Mouse (Mus musculus): Measurements from ENCODE around the gene Sh3gl1. TPM values are rescaled to one million over a fixed set of nuclear protein-coding genes. Genes with fewer than 3 reads are reported as not detected.

Sh3gl1 gene
- polyA plus RNA-seq, 1 experiment from 2014 or later = 101 TPM

DNA sequence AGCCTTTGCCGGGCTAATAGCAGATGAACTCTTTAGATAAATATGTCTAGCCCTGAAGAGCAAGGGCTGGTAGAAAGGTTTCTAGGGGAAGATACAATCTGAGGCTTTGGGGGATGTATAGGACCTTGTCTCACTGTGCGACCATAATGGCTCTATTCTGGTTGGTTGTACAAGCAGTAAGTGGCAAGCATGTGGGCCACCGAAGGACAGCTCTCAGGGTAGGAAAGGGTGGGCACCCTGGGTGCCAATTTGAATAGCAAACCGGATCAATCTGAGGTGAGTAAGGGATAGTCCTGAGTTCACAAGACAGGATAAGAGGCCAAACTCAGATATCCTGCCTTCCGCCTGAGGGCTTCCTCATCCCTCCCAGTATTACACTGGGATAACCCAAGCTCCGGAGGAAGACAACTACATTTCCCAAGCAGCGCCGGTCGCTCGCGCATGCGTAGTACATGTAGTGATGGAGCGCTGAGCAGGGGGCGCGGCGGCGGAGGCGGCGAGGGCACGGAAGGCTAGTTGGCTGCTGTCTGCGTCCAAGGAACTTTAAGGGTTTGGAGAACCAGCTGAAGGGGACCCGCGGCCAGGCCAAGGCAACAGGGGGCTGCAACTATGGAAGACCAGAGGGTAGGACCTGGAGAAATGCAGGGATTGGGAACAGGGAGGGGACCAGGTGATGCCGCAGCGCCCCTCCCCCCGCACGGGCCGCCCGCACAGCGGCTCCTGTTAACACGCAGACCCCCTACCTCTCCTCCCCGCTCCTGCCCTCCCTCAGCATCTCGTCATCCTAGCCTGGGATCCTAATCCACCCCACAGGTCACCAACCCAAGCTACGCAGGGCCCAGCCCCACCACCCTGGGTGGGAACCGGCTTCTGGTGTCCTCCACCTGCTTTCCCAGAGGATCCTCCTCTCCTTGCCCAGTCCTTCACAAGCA is 50.1 kb downstream of the Sh3gl1 start, which contains the start of gene Fsd1:
Gene Fsd1, plus strand, starts transcription at position 480 of the 932 bp plus-strand sequence.
- peak within 1 kb of the TSS; percentile 52 for H3K4me2 ChIP-seq (replicated peaks; ENCODE audit: low read depth)
- WGBS = 9% methylated on average over 29 of the region's 35 CpGs
- DNase-seq (ENCODE audit: low spot score) = peak; percentile 29

DNA sequence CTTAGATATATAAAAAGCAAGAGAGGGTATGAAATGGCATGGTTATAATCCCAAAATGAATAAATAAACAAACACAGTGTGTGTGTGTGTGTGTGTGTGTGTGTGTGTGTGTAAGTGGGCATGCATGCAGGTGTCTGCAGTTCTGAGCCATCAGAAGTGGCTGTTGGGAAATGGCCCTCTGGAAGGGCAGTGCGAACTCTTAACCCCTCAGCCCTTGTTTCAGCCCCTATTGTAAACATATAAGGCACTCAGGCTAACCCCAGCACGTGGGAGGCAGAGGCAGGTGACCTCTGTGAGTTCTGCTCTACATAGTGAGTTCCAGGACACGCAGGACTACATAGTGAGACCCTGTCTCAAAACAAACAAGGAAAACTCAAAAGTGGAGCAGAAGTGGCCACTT is 59.1 kb downstream of the Sh3gl1 start:
- TF ChIP-seq CTCF (IDR thresholded peaks at IDR 0.05; ENCODE audit: low read depth) (no peak), EP300 (optimal IDR thresholded peaks at IDR 0.05) (no peak)
- 37% methylated on average over 3 of the region's 3 CpGs for WGBS

More for the DNA sequence above, 50.1 kb downstream of the Sh3gl1 start, which contains the start of gene Fsd1:
- peak within 1 kb of the TSS; percentile 43; the same call in 1 of the 2 replicates for H3K9ac ChIP-seq (ENCODE audit: low read length)
- H3K4me3 ChIP-seq (ENCODE audit: low read depth, low read length) = peak within 1 kb of the TSS; percentile 30
- no peaks in the 10 kb centered on the region; the same call in 1 of the 2 replicates for H3K27me3 ChIP-seq (ENCODE audit: control insufficient read depth, insufficient read depth, low read length)
- TF ChIP-seq EP300 (optimal IDR thresholded peaks at IDR 0.05) (no peak), CTCF (IDR thresholded peaks at IDR 0.05; ENCODE audit: low read depth) (no peak)
- no peaks in the 10 kb centered on the region for H3K9me3 ChIP-seq (ENCODE audit: control insufficient read depth, low read length)
- no peak within 1 kb of the TSS for H3K27ac ChIP-seq (replicated peaks)
- no peaks in the 10 kb centered on the region for H3K4me1 ChIP-seq (replicated peaks; ENCODE audit: control insufficient read depth, insufficient read depth)
- H3K36me3 ChIP-seq (ENCODE audit: control insufficient read depth, insufficient read depth, low read length) = no peaks in the 10 kb centered on the region
- no peak; the same call in 1 of the 2 replicates for ATAC-seq (ENCODE audit: low FRiP score, low TSS enrichment)

DNA sequence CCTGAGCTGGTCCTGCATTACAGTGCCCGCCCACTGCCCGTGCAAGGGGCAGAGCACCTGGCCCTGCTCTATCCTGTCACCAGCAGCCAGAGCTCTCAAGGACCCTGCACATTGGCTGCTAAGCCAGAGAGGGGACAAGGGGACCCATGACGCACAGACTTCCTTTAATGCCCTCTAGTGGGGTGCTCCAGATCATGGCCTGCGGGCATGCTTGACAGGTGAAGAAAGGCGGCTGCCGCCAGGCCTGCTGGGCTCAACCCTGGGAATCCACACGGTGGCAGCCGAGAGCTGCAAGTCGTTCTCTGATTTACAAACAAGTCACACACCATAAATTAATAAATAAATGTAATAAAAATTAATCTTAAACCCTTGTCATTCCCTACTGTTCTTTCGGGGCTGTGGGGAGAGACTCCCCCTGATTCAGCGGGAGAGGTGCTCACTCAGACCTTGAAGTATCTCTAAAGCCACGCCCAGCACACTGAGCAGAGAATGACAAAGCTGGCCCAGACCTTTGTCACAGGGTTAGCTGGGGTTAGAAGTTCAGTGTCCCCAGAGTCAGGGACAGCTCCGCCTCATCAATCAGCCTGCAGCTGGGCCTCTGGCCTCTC is 60.1 kb downstream of the Sh3gl1 start:
- peak; percentile 90 for DNase-seq (ENCODE audit: low spot score)
- no peaks in the 10 kb centered on the region for H3K27me3 ChIP-seq (ENCODE audit: control insufficient read depth, insufficient read depth, low read length)
- TF ChIP-seq CTCF (IDR thresholded peaks at IDR 0.05; ENCODE audit: low read depth) = peak; percentile 86
- no peak for TF ChIP-seq EP300 (optimal IDR thresholded peaks at IDR 0.05)
- H3K4me3 ChIP-seq (ENCODE audit: low read depth, low read length) = no peak overlapping the region
- WGBS = 13% methylated on average over 13 of the region's 13 CpGs
- H3K9ac ChIP-seq (ENCODE audit: low read length) = no peak overlapping the region
- peak; percentile 85 for ATAC-seq (ENCODE audit: low FRiP score, low TSS enrichment)
- H3K27ac ChIP-seq (replicated peaks) = no peak overlapping the region
- no peaks in the 10 kb centered on the region for H3K9me3 ChIP-seq (ENCODE audit: control insufficient read depth, low read length)
- no peaks in the 10 kb centered on the region for H3K4me1 ChIP-seq (replicated peaks; ENCODE audit: control insufficient read depth, insufficient read depth)
- H3K4me2 ChIP-seq (replicated peaks; ENCODE audit: low read depth) = no peak overlapping the region
- no peaks in the 10 kb centered on the region for H3K36me3 ChIP-seq (ENCODE audit: control insufficient read depth, insufficient read depth, low read length)

More for the DNA sequence above, 59.1 kb downstream of the Sh3gl1 start:
- DNase-seq (ENCODE audit: low spot score) (no peak), ATAC-seq (ENCODE audit: low FRiP score, low TSS enrichment) (no peak)
- no peak overlapping the region for H3K4me2 ChIP-seq (replicated peaks; ENCODE audit: low read depth)
- H3K9ac ChIP-seq (ENCODE audit: low read length) = no peak overlapping the region
- H3K27ac ChIP-seq (replicated peaks) = no peak overlapping the region
- no peak overlapping the region for H3K4me3 ChIP-seq (ENCODE audit: low read depth, low read length)
- no peaks in the 10 kb centered on the region for H3K36me3 ChIP-seq (ENCODE audit: control insufficient read depth, insufficient read depth, low read length)
- no peaks in the 10 kb centered on the region for H3K27me3 ChIP-seq (ENCODE audit: control insufficient read depth, insufficient read depth, low read length)
- no peaks in the 10 kb centered on the region for H3K9me3 ChIP-seq (ENCODE audit: control insufficient read depth, low read length)
- no peaks in the 10 kb centered on the region for H3K4me1 ChIP-seq (replicated peaks; ENCODE audit: control insufficient read depth, insufficient read depth)

DNA sequence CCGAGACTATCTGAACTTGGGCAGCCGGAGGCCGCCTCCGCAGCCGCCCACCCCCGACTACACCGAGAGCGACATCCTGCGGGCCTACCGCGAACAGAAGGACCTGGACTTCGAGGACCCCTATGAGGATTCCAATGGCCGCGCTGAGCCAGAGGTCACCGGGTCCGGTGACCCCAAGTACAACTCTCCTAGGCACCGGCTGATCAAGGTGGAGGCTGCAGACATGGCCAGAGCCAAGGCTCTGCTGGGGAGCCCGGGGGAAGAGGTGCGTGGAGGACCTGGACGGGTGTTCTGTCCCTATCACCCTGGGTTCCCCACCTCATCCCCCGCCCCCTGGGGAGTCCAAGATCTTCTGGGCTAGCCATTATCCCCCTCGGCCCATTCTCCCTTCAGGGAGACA is 65.0 kb downstream of the Sh3gl1 start:
- Histone ChIP-seq H3K4me3 (ENCODE audit: low read depth, low read length) (no peak overlapping the region), H3K27ac (replicated peaks) (no peak overlapping the region), H3K4me2 (replicated peaks; ENCODE audit: low read depth) (no peak overlapping the region), H3K4me1 (replicated peaks; ENCODE audit: control insufficient read depth, insufficient read depth) (no peaks in the 10 kb centered on the region), H3K9ac (ENCODE audit: low read length) (no peak overlapping the region), H3K9me3 (ENCODE audit: control insufficient read depth, low read length) (no peaks in the 10 kb centered on the region), H3K27me3 (ENCODE audit: control insufficient read depth, insufficient read depth, low read length) (no peaks in the 10 kb centered on the region), H3K36me3 (ENCODE audit: control insufficient read depth, insufficient read depth, low read length) (peaks cover 10% of the 10 kb centered on the region; the same call in 1 of the 2 replicates)
- 48% methylated on average over 22 of the region's 22 CpGs for WGBS
- ATAC-seq (ENCODE audit: low FRiP score, low TSS enrichment) (no peak), DNase-seq (ENCODE audit: low spot score) (no peak)
- TF ChIP-seq EP300 (optimal IDR thresholded peaks at IDR 0.05) (no peak), CTCF (IDR thresholded peaks at IDR 0.05; ENCODE audit: low read depth) (no peak)

DNA sequence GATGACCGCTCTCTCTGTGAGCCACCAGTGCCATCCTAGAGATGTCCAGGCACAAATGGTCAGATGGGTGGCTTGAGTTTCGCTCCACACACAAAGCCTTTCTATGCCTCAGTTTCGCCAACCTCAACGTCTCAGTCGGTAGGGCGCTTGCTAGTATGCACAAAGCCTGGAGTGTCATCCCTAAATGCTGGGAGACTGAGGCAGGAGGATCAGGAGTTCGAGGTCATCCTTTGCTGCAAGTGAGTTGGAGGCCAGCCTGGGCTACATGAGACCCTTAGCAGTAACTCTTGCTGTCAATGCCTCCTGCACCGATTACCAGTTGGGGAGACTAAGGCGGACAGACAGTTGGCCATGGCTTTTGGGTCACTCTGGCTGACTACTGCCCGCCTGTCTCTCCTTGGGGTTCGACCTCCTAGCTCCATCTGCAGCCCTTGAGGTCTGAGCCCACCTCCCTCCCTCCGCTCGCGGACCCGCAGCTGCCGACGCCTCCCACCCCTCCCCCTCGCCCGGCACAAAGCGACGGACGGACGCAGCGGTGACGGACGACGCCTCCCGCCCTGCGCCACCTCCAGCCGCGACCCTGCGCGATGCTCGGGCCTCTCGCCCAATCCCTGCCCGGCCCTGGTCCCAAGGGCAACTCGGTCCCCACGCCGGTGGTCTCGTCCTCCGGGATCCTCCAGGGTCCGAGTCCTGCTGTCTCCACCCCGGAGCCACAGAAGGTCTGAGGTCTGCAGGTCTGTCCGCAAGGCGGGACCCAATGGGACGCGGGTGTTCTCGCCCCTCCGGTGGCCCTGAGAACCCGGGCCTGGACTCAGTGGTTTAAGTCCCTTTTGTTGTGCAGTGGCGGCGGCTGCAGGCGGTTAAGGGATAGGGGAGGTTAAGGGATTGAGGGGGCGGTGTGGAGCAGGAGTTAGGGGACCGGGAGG is 66.2 kb downstream of the Sh3gl1 start, which contains the start of gene Shd:
Gene Shd, plus strand, starts transcription at position 502 of the 926 bp plus-strand sequence.
- Histone ChIP-seq H3K27ac (replicated peaks) (no peak within 1 kb of the TSS), H3K36me3 (ENCODE audit: control insufficient read depth, insufficient read depth, low read length) (peaks cover 15% of the 10 kb centered on the region), H3K27me3 (ENCODE audit: control insufficient read depth, insufficient read depth, low read length) (no peaks in the 10 kb centered on the region), H3K4me3 (ENCODE audit: low read depth, low read length) (peak within 1 kb of the TSS; percentile 47), H3K9ac (ENCODE audit: low read length) (peak within 1 kb of the TSS; percentile 65), H3K9me3 (ENCODE audit: control insufficient read depth, low read length) (no peaks in the 10 kb centered on the region), H3K4me2 (replicated peaks; ENCODE audit: low read depth) (peak within 1 kb of the TSS; percentile 88), H3K4me1 (replicated peaks; ENCODE audit: control insufficient read depth, insufficient read depth) (no peaks in the 10 kb centered on the region)
- peak; percentile 33 for DNase-seq (ENCODE audit: low spot score)
- WGBS = 14% methylated on average over 38 of the region's 55 CpGs
- peak; percentile 38; the same call in 1 of the 2 replicates for ATAC-seq (ENCODE audit: low FRiP score, low TSS enrichment)
- TF ChIP-seq EP300 (optimal IDR thresholded peaks at IDR 0.05) (no peak), CTCF (IDR thresholded peaks at IDR 0.05; ENCODE audit: low read depth) (0 out of 2 replicates have a peak, but pooled peaks have one; percentile 6)

All from stomach, postnatal 0 days (tissue).